Mouse (Mus musculus): ENCODE data around the gene Tmprss9.

DNA sequence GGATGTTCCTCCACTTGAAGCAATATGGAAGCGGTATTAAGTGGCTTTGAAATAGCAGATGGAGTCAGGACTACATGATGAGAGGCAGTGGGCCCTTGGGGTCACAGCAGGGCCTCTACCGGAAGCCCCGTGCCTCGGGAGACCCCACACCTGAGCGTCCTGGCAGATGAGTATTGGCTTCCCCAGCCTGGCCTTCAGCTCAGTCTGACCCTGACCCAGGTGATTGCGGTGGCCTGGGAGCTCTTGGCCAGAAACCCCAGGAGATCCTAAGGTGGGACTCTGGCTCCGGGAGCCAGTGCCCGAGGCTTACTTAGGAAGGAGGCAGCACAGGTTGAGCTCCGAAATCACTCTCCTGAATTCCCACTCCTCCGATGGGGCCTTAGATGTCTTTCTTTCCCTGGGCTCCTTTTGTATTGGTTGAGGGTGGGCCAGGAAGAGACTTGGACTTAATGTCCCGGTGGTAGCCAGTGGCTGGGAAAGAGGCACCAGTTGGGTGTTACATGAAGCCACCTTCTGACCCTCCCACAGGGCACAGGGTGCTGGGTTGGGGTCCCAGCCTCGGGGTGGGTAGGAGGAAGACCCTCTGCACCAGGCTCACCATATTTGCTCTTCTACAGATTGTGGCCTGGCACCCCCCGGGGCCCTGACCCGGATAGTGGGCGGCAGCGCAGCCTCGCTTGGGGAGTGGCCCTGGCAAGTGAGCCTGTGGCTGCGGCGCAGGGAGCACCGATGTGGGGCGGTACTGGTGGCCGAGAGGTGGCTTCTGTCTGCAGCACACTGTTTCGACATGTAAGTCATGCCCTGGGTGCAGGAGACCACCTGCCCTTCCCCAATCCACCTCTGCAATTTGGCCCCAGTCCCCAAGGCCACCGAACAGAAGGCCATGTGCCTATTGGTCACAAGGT is 25.2 kb downstream of the Tmprss9 start:
- no peak for TF ChIP-seq CTCF (conservative IDR thresholded peaks at IDR 0.05; ENCODE audit: insufficient read depth, insufficient read length, low read depth, low read length)
- TF ChIP-seq POLR2A (IDR thresholded peaks at IDR 0.05; ENCODE audit: low read depth, low read length), result no peak
